Mouse (Mus musculus) stomach, embryonic 15.5 days (tissue): ENCODE results near the gene Imp3. TPM values are rescaled to one million over a fixed set of nuclear protein-coding genes. Genes with fewer than 3 reads are reported as not detected.
A peak's percentile ranks its signal among the peaks of the same experiment; 100 is the strongest.
"Not testable (repeated sequence)": the region's sequence is repeated elsewhere in the genome, so short reads cannot be mapped to it uniquely, and the experiment has no call there.

Experiments used
- ATAC-seq: fragments of 200-750 bp; cut with Nextera tagmentation; 2 replicates; pipeline ENCODE4 v1.8.0; 2017; ENCODE audit warnings: low read depth, moderate number of reproducible peaks, moderate TSS enrichment; ENCODE audit not compliant: insufficient read depth, low FRiP score
- H3K27ac ChIP-seq: fragments of 300-500 bp; sonication (generic); 2 replicates; pipeline ENCODE4 v1.5.1; 2015; ENCODE audit warnings: mild to moderate bottlenecking, inconsistent platforms
- H3K27me3 ChIP-seq: fragments of 300-500 bp; sonication (generic); replicated peaks from 2 replicates; pipeline ENCODE4 v1.6.1; 2015; ENCODE audit warnings: inconsistent platforms
- H3K36me3 ChIP-seq: fragments of 300-500 bp; sonication (generic); 2 replicates; pipeline ENCODE4 v1.6.1; 2015; ENCODE audit warnings: inconsistent platforms
- H3K4me1 ChIP-seq: fragments of 300-500 bp; sonication (generic); 2 replicates; pipeline ENCODE4 v1.6.1; 2015; ENCODE audit warnings: inconsistent platforms
- H3K4me2 ChIP-seq: fragments of 300-500 bp; sonication (generic); 2 replicates; pipeline ENCODE4 v1.6.1; 2015; ENCODE audit warnings: mild to moderate bottlenecking, inconsistent platforms
- H3K4me3 ChIP-seq: fragments of 300-500 bp; sonication (generic); replicated peaks from 2 replicates; pipeline ENCODE4 v1.5.1; 2015; ENCODE audit warnings: inconsistent platforms
- H3K9ac ChIP-seq: fragments of 300-500 bp; sonication (generic); 2 replicates; pipeline ENCODE4 v1.6.1; 2015; ENCODE audit warnings: inconsistent platforms
- H3K9me3 ChIP-seq: fragments of 300-500 bp; sonication (generic); 2 replicates; pipeline ENCODE4 v1.6.1; 2016; ENCODE audit warnings: inconsistent platforms
- WGBS: fragments of 180-500 bp; shearing (Covaris S2); methylation state at CpG from one replicate; pipeline ENCODE4 v1.1.7; 2015; 5-methylcytosine and 5-hydroxymethylcytosine counted together
- polyA plus RNA-seq: library from polyadenylated mRNA; unstranded; fragments of >200 nt; fragmentation: Nextera tagmentation; extraction: Ambion mirVana; gene quantifications from 2 replicates; pipeline ENCODE4 v1.2.1, GENCODE M21; 2015

Gene Imp3
- polyA plus RNA-seq, 1 experiment from 2014 or later = 86.5 TPM

DNA sequence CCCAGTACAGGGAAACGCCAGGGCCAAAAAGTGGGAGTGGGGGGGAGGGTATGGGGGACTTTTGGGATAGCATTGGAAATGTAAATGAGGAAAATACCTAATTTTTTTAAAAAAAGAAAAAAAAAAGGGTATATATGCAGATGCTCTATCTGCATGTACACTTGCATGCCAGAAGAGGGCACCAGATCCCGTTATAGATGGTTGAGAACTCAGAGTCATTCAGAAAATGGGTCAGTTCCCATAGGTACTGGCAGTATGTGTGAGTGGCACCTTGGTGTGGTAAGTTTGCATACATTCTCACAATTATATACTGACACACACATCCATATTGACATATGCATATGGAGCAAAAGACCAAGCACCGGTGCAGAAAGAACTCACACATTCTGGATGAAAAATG is 10.2 kb downstream of the Imp3 start:
- H3K9ac ChIP-seq, H3K4me2 ChIP-seq, H3K4me3 ChIP-seq, H3K27me3 ChIP-seq, H3K4me1 ChIP-seq, H3K9me3 ChIP-seq, ATAC-seq, H3K36me3 ChIP-seq, H3K27ac ChIP-seq: not testable (repeated sequence)
- WGBS = 30% methylated on average over 3 of the region's 3 CpGs

DNA sequence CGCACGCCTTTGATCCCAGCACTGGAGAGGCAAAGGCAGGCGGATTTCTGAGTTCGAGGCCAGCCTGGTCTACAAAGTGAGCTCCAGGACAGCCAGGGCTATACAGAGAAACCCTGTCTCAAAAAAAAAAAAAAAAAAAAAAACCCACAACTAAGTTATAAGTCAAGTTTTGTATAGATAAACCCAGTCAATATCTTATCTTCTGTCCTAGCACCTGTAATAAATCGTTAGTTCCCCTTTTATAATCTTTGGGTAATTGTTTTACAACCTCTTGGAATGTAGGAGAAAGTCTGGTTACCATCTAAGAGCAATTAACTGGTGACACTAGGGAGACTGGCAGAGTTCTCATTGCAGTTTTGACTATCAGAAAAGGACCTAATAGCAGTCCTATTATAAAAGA is 11.4 kb downstream of the Imp3 start:
- WGBS = 46% methylated on average over 5 of the region's 5 CpGs
- H3K9me3 ChIP-seq, ATAC-seq, H3K36me3 ChIP-seq, H3K27me3 ChIP-seq, H3K27ac ChIP-seq, H3K4me3 ChIP-seq, H3K4me1 ChIP-seq, H3K4me2 ChIP-seq, H3K9ac ChIP-seq: not testable (repeated sequence)

GRCm38 (mm10) chr9:56949767-56950166 is 12.5 kb downstream of the Imp3 start:
- peak overlapping the region; percentile 59 for H3K4me2 ChIP-seq
- peak overlapping the region; percentile 19 for H3K9ac ChIP-seq
- no peak overlapping the region for H3K27ac ChIP-seq
- 17% methylated on average over 13 of the region's 13 CpGs for WGBS
- H3K9me3 ChIP-seq = no peaks in the 10 kb centered on the region
- no peak for ATAC-seq
- H3K4me3 ChIP-seq = peak overlapping the region; percentile 36
- no peaks in the 10 kb centered on the region for H3K27me3 ChIP-seq
- peaks cover 5% of the 10 kb centered on the region; the same call in 1 of the 2 replicates for H3K4me1 ChIP-seq
- no peaks in the 10 kb centered on the region for H3K36me3 ChIP-seq

DNA sequence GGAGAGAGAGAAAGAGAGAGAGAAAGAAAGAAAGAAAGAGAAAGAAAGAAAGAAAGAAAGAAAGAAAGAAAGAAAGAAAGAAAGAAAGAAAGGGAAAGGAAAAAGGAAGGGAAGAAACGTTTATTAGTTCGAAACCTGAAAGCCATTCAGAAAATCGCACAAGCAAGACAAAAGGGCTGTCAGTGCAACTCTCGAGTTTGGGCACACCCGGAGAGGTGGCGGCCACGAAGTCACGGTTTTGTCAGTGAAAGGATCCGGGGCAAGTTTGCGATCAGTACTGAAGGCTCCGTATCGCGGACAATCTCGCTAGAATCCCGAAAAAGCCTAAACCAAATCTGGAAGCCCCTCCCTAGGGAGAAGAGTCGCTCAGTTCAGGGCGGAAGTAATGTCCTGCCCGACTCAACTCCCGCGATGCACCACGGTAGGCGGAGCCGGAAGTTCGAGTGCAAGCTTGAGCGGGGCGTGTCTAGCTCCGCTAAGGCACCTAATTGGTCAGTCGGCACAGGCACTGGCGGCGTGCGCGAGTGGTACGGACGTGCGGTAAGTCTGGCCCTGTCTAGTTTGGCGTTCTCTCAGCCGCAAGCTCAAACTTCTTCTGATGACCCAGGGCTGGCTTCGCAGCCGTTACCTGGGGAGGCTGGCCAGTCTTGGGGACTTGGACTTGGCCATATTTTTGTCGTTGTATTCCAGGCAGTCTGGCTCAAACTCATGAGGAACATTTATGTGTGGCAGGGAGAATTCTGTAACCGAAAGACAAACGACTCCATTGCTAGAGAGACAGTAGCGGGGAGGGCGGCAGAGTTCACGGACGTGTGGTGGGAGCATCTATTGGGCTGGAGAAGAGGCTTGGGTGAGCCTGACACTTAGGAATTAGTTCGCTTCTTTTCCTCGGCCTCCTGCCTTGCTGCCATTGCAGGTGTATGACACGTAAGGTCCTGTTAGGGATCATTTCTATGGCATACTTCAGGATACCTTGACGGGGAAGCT is 13.4 kb downstream of the Imp3 start, which contains the start of gene Snupn:
Gene Snupn, plus strand, starts transcription at position 465 of the 987 bp plus-strand sequence.
- WGBS = under 1% methylated on average over 50 of the region's 50 CpGs
- Histone ChIP-seq H3K4me3 (peak within 1 kb of the TSS; percentile 67), H3K4me2 (peak within 1 kb of the TSS; percentile 78)

DNA sequence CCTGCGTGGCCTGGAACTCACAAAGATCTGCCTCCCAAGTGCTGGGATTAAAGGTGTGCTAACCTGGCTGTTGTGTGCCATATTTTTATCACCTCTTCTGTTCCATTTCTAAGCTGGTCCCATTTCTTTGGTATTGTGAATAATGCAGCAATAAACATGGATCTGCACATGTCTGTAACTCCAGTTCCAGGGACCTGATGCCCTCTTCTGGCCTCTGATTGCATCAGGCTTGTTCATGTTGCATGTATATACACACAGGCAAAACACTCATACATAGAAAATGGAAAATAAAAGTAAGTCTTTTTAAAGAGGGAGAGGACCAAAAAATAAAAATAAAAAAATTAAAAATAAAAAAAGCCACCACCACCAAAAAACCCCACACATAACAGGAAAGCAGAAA is 16.3 kb downstream of the Imp3 start:
- Histone ChIP-seq H3K4me3 (no peak overlapping the region), H3K9ac (no peak overlapping the region), H3K27ac (no peak overlapping the region), H3K4me1 (peaks cover 5% of the 10 kb centered on the region; the same call in 1 of the 2 replicates), H3K9me3 (no peaks in the 10 kb centered on the region), H3K36me3 (0 out of 2 replicates have a peak, but pooled peaks cover 5% of the 10 kb centered on the region), H3K27me3 (no peaks in the 10 kb centered on the region), H3K4me2 (no peak overlapping the region)
- ATAC-seq = no peak
- WGBS = 84% methylated on average over 1 of the region's 1 CpGs

More for the DNA sequence above, 13.4 kb downstream of the Imp3 start, which contains the start of gene Snupn:
- H3K4me1 ChIP-seq = peaks cover 5% of the 10 kb centered on the region; the same call in 1 of the 2 replicates
- no peaks in the 10 kb centered on the region for H3K27me3 ChIP-seq
- no peaks in the 10 kb centered on the region for H3K9me3 ChIP-seq
- ATAC-seq = peak; percentile 100
- no peaks in the 10 kb centered on the region for H3K36me3 ChIP-seq
- peak within 1 kb of the TSS; percentile 59 for H3K27ac ChIP-seq
- H3K9ac ChIP-seq = peak within 1 kb of the TSS; percentile 47

DNA sequence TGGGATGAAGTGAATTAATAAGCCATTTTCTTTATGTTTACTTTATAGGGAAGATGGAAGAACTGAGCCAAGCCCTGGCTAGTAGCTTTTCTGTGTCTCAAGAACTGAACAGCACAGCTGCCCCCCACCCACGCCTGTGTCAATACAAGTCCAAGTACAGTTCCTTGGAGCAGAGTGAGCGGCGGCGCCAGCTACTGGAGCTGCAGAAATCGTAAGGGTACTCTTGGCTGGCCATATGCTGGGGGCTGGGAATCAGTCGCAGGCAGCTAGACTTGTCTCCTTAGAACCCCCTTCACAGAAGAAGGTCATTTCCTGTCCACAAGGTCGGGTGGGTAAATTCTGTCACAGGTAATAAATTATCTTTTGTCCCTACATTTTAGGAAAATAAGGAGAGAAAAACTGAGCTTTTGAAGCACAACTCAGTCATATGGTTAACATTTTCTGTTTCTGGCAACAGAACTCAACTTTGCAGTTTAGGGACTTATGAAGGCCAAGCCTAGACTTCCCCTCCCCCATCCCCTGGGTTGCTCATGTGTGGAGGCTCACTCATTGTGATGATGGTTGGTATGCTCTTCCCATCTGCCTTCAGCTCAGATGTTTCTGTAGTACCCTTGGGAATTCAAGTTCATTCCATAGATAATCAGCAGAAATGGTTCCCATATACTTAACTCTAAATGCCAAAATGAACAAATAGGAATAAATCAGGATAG is 19.8 kb downstream of the Imp3 start:
- Histone ChIP-seq H3K9ac (no peak overlapping the region), H3K27me3 (no peaks in the 10 kb centered on the region), H3K4me1 (no peaks in the 10 kb centered on the region), H3K27ac (no peak overlapping the region), H3K9me3 (no peaks in the 10 kb centered on the region), H3K4me3 (no peak overlapping the region), H3K4me2 (no peak overlapping the region), H3K36me3 (peaks cover 9% of the 10 kb centered on the region; the same call in 1 of the 2 replicates)
- ATAC-seq = no peak
- 78% methylated on average over 7 of the region's 7 CpGs for WGBS

GRCm38 (mm10) chr9:56958689-56959088 is 21.4 kb downstream of the Imp3 start:
- WGBS = 87% methylated on average over 2 of the region's 2 CpGs
- Histone ChIP-seq H3K4me1 (no peaks in the 10 kb centered on the region), H3K27me3 (no peaks in the 10 kb centered on the region), H3K4me3 (no peak overlapping the region), H3K9ac (no peak overlapping the region), H3K9me3 (no peaks in the 10 kb centered on the region), H3K36me3 (peaks cover 14% of the 10 kb centered on the region), H3K27ac (no peak overlapping the region), H3K4me2 (no peak overlapping the region)
- ATAC-seq = no peak

GRCm38 (mm10) chr9:56961591-56961990 is 24.3 kb downstream of the Imp3 start:
- no peak overlapping the region for H3K9ac ChIP-seq
- ATAC-seq = no peak
- 92% methylated on average over 3 of the region's 3 CpGs for WGBS
- H3K4me3 ChIP-seq = no peak overlapping the region
- H3K4me2 ChIP-seq = no peak overlapping the region
- no peaks in the 10 kb centered on the region for H3K27me3 ChIP-seq
- no peak overlapping the region for H3K27ac ChIP-seq
- H3K4me1 ChIP-seq = no peaks in the 10 kb centered on the region
- H3K36me3 ChIP-seq = peaks cover 18% of the 10 kb centered on the region
- no peaks in the 10 kb centered on the region for H3K9me3 ChIP-seq

GRCm38 (mm10) chr9:56970158-56970557 is 32.9 kb downstream of the Imp3 start:
- WGBS = 91% methylated on average over 2 of the region's 2 CpGs
- no peaks in the 10 kb centered on the region for H3K27me3 ChIP-seq
- H3K9me3 ChIP-seq = no peaks in the 10 kb centered on the region
- H3K4me1 ChIP-seq = no peaks in the 10 kb centered on the region
- H3K27ac ChIP-seq = no peak overlapping the region
- no peak overlapping the region for H3K4me2 ChIP-seq
- no peak for ATAC-seq
- H3K4me3 ChIP-seq = no peak overlapping the region
- H3K9ac ChIP-seq = no peak overlapping the region
- H3K36me3 ChIP-seq = no peaks in the 10 kb centered on the region

DNA sequence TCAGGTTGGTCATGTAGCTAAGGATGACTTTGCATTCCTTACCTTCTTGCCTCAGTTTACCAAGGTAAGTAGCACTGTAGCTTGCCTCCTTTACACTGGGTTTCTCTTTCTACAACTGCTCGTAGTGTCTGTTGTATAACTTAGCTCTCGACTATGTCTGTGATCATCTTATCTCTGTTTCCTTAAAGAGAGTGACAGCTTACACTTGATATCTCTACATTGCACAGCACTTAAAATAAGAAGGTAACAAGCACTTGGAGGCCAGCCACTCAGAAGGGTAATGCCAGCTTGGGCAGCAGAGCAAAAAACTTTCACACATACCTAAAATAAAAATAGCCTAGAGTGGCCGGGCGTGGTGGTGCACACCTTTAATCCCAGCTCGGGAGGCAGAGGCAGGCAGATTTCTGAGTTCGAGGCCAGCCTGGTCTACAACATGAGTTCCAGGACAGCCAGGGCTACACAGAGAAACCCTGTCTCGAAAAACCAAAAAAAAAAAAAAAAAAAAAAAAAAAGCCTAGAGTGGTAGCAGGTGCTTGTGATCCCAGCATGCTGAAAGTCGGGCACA is 36.8 kb downstream of the Imp3 start:
- Histone ChIP-seq H3K4me1 (no peaks in the 10 kb centered on the region), H3K9me3 (no peaks in the 10 kb centered on the region), H3K27me3 (no peaks in the 10 kb centered on the region), H3K27ac (no peak overlapping the region), H3K4me3 (no peak overlapping the region), H3K36me3 (no peaks in the 10 kb centered on the region), H3K4me2 (no peak overlapping the region), H3K9ac (no peak overlapping the region)
- 84% methylated on average over 8 of the region's 8 CpGs for WGBS
- no peak for ATAC-seq

GRCm38 (mm10) chr9:56975199-56975598 is 37.9 kb downstream of the Imp3 start:
- WGBS = 78% methylated on average over 3 of the region's 3 CpGs
- no peak for ATAC-seq
- Histone ChIP-seq H3K9me3 (no peaks in the 10 kb centered on the region), H3K9ac (no peak overlapping the region), H3K27ac (no peak overlapping the region), H3K27me3 (no peaks in the 10 kb centered on the region), H3K4me1 (no peaks in the 10 kb centered on the region), H3K4me2 (no peak overlapping the region), H3K4me3 (no peak overlapping the region), H3K36me3 (peaks cover 4% of the 10 kb centered on the region; the same call in 1 of the 2 replicates)
